Mouse (Mus musculus) mesoderm, embryonic 11.5 days (tissue): ENCODE data around the gene Cirbp.

Experiments
- DNase-seq: peaks from one replicate; pipeline ENCODE4 v3.0.0-alpha.2; 2012; ENCODE audit warnings: low read depth, low spot score

Cirbp gene

DNA sequence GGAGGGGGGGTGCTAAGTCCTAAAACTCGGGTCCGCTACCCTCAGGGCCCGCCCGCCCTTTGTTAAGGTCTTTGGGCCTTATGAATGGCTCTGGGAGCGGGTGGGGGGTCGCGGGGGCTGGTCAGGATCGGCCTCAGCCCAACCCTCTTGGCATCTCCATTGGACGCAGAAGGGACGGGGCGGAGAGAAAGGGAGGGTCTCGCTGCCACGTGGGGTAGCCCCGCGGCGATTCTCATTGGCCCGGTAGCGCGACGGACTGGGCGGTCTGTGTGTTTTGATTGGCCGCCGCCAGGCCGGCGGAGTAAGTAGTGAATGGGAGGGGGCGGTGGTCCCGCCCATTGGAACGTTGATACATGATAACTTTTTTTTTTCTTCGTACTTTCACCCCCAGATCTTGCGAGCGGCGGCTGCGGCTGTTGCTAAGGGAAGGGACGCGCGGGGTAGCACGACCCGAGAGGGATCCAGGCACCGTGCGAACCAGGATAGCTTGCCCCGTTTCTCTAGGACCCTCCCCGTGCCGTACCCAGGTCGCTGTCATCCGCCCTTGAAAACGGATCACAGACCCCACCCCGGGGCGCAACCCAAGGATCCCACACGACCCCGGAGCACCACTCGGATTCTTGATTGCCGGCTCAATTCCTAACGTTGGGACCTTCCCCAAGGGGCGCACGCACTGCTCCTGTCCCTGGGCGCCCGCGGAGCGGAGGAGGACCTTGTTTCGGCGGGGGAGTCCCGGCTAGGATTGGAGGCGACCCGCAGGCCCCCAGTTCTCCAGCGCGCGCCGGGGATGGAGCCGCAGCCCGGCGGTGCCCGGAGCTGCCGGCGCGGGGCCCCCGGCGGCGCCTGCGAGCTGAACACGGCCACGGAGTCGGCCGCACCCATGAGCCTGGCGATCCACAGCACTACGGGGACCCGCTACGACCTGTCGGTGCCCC is 16.2 kb upstream of the Cirbp start:
- peak; percentile 99 for DNase-seq

- DNase-seq: peak; percentile 88
Measured at GRCm38 (mm10) chr10:80150226-80151210, 15.3 kb upstream of the Cirbp start.

DNA sequence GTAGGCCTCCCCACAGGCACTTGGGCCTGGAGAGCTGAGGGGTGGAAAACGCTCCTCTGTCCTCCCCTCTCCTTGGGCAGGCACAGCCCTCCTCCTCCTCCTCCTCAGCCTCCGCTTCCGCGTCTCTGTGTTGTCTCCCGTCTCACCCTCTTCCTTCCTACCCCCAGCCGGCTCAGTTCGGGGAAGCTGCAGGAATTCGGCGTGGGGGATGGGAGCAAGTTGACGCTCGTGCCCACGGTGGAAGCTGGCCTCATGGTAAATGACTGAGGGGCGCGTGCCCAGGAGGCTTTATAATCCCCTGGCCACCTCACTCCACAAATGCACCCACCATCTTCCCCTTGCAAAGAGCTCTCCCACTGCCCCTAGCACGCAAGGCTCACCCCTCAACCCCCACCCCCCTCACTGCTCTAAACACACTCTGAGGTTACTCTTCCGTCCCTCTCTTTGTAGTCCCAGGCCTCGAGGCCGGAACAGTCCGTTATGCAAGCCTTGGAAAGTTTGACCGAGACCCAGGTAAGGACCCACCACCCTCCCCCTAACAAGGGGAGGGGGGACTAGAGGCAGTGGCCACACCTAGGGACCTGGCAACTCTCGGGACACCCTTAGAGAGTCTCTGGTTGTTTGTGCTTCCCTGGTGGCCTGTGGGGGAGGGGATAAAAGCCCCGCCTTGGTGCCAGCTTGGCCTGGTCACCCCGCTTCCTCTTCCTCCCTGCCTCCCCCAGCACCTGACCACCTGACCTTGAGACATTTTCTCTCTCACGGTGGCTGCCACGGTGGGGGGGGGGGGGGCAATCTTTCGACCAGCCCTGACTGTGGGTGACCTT is 14.4 kb upstream of the Cirbp start:
- no peak for DNase-seq

- no peak for DNase-seq
Measured at GRCm38 (mm10) chr10:80152071-80152872, 13.5 kb upstream of the Cirbp start.

- no peak for DNase-seq
Measured at GRCm38 (mm10) chr10:80152873-80153260, 12.9 kb upstream of the Cirbp start.

DNA sequence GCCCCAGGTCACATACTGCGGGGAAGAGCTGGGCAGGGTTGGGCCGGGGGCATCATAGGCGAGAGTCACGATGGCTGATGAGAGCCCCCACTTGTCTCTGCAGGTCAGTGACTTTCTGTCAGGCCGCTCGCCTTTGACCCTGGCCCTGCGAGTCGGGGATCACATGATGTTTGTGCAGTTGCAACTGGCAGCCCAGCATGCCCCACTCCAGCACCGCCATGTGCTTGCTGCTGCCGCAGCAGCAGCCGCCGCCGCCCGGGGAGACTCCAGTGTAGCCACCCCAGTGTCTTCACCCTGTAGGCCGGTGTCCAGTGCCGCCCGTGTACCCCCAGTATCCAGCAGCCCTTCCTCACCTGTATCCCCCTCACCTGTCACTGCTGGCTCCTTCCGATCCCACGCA is 12.1 kb upstream of the Cirbp start:
- DNase-seq: no peak

DNA sequence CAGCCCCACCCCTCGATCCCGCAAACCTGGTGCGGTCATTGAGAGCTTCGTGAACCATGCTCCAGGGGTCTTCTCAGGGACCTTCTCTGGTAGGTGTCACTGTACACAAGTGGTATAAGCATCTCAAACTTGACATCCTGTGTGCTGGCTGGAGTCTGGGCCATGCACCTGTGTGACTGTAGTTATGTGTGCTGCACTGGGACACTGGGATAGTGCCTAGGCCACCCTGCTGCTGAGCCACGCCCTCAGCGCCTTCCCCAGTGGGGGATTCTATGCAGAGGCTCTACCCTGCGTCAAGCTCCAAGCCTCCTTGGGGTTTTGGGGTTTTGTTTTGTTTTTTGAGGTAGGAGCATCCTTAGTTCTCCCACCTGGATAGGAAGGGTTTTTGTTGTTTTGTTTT is 11.4 kb upstream of the Cirbp start:
- no peak for DNase-seq

DNA sequence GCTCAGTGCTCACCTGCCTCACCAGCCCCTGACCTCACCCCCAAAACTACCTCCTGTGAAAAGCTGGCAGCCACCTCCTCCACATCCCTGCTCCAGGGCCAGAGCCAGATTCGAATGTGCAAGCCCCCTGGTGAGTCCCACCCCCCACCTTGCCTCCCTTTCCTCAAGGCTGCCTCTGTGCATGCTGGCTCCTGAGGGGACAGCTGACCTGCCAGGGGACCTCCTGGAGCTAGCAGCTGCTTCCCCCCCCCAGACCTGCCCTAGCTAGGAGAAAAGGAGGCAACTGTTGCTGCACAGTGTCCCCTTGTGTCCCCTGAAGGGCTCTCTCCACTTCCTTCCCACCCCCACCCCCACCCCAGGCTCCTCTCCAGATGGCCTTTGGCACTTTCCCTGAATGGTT is 10.5 kb upstream of the Cirbp start:
- DNase-seq: no peak

GRCm38 (mm10) chr10:80156002-80156751 is 9.6 kb upstream of the Cirbp start:
- DNase-seq: no peak

- no peak for DNase-seq
Measured at GRCm38 (mm10) chr10:80156752-80157053, 9.1 kb upstream of the Cirbp start.

DNA sequence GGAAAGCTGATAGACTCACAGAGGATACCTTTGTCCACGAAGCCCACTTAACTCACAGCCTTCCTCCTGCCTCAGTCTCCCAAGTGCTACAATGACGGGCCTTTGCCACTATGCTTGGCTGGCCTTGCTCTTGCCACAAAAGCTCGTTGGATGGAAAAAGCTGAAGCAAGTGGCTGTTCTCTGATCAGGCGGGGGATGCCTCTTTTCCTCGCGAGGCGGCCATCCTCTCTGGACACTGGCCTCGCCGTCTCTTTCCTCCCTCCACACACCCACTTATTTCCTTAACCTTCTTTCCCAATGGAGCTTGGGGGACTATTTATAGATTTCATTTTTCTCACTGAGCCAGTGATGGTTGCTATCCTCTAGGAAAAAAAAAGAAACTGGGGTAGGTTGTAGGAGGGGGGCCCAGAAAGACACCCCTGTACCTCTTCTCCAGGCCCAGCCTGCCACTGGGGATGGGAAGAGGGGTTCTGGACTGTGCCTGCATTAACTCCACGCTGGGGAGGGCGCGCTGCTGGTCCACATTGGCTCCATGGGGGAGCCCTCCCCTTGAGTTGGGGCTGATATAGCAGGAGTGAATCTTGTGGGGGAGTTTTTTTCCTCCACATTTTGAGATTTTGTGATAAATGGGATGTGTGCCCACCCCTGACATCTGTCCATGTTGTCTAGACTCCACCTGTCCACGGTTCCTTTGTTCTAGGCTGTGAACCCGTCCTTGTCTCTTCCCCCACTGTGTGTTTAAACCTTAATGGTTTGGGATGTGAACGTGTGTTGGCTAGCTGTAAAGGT is 8.4 kb upstream of the Cirbp start:
- no peak for DNase-seq

DNA sequence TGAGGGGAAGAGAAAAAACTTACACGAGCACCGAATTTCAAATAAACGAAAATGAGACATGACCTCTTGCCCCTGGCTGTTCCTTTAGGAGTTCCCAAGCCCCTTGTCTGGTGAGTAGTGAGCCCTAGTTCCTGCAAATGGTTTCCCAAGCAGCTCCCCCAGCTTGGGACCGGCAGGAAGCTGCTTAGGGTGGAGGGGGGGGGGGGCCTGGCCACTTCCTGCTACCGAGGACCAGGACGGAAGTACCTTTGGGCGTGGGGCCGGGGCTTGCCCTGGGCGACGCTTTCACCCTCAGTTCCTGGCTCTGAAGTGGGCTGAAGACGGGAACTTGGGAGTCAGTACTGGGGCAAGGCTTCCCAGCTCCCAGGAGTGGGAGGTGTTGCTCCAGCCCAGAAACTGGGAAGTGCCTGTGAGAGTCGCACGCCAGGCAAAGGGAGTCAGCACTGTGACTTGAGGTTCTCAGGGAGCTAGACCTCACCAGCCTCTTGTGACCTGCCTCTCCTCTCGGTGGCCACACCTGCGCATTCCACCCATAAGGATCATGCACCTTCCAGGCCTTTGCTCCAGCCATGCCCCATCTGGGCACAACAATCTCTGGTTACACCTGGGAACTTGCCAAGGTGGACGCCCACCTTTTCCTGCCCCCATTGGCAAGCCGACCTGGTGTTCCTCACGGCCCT is 7.3 kb upstream of the Cirbp start:
- DNase-seq: peak; percentile 40

GRCm38 (mm10) chr10:80159021-80159560 is 6.7 kb upstream of the Cirbp start:
- DNase-seq: peak; percentile 71

DNA sequence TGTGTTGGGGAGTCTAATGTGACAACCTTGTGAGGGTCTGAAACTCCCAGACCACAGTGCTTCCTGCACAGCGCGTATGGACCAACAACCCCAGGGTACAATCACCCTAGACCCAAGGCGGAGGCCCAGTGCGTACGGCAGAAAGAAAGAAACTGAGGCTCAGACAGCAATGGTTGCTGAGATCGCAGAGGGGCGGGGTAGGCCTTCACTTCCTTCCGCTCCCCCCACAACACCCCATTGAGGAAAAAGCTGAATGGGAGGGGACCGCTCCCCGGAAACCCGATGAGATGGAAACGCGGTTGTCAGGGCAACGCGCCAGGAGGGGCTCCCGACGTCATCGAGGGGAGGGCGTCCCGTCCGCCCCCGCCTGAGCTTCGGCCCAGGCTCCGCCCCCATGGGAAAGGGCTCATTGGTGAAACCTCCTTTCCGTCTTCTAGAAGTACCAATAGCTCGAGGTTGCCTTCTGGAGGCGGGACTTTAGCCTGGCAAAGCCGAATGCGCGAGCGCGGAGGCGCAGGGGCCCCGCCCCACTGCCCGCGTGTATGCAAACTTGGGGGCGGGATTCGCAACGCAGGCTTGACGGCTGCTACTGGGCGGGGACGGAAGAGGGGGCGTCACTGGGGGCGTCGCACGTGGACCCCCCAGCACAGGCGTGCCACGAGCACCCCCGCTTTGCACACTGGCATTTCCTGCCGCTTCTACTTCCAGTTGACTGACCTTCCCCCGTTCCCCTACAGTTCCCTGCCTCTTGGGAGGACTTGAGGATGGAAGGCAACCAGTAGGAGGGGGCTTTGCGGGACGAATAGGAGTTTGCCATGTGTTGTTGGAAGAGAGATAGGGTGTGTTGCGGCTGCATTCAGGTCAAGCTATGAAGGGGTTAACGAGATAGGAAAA is 6.0 kb upstream of the Cirbp start:
- peak; percentile 99 for DNase-seq

- peak; percentile 79 for DNase-seq
Measured at GRCm38 (mm10) chr10:80160455-80161371, 5.1 kb upstream of the Cirbp start.

DNA sequence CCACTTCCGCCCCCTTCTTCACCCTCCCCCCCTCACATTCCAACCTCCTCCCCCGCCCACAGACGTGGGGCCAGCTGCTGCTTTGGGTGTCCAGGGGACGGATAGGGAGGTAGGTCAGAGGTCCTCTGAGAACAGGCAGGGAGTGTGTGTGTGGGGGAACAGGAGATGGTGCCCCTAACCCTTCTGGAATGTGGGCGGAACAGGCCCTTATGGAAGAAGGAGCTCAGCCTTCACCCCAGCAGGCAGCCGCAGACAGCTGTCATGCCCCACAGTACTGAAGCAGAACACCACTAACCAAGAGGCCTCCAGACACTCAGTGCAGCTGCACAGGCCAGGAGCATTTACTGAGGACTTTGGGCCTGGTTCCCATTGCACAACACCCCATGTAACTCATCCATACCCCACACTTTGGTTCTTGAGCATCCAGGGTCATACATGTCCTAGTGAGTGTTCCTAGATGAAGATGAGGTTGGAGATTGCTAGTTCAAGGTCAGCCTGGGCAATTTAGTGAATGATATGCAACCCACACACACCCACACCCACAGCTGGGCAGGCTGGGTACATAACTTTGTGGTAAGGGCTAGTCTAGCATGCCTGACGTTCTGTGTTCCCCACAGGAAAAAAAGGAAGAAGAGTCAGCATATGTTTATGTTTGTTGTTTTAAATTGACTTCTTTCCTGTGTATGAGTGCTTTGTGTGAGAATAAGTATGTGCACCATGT is 4.1 kb upstream of the Cirbp start:
- peak; percentile 83 for DNase-seq
